Mouse (Mus musculus) bone marrow macrophage, adult 2 months (primary cell): Measurements from ENCODE around the gene Rita1.

Experiments
- CTCF ChIP-seq: IDR thresholded peaks from 2 replicates; pipeline ENCODE4 v1.5.1; 2012; ENCODE audit warnings: low read depth, mild to moderate bottlenecking, low read length, moderate library complexity
- POLR2A ChIP-seq: IDR thresholded peaks from 2 replicates; pipeline ENCODE4 v1.6.1; 2012; ENCODE audit warnings: mild to moderate bottlenecking, low read depth, low read length, borderline replicate concordance

- TF ChIP-seq CTCF (no peak), POLR2A (no peak)
Observed at GRCm38 (mm10) chr5:120577935-120578441, 34.4 kb downstream of the Rita1 start.
